Mouse (Mus musculus) lung, adult 2 months (tissue): ENCODE results near the gene Trim27.

Experiments
- CTCF ChIP-seq: fragments of 200-500 bp; IDR thresholded peaks from 2 replicates; pipeline ENCODE4 v1.5.1; 2011; ENCODE audit warnings: mild to moderate bottlenecking, low read length, control low read depth; ENCODE audit not compliant: insufficient read depth
- POLR2A ChIP-seq: fragments of 200-500 bp; IDR thresholded peaks from 2 replicates; pipeline ENCODE4 v1.6.1; 2011; ENCODE audit warnings: low read depth, mild to moderate bottlenecking, control low read depth, low read length, borderline replicate concordance; ENCODE audit errors: extremely low read depth

- TF ChIP-seq CTCF (no peak), POLR2A (no peak)
These were observed 3.8 kb downstream of the Trim27 start for GRCm38 (mm10) chr13:21183066-21183465.
